Mouse (Mus musculus) C2C12 (cell line): ENCODE data around the gene Tmem230. TPM values are rescaled to one million over a fixed set of nuclear protein-coding genes. Genes with fewer than 3 reads are reported as not detected.

Experiments used
- H3K27me3 ChIP-seq: one replicate; pipeline ENCODE4 v1.6.1; 2011; ENCODE audit not compliant: control insufficient read depth, insufficient read depth, insufficient read length
- H3K36me3 ChIP-seq: one replicate; pipeline ENCODE4 v1.6.1; 2011; ENCODE audit not compliant: control insufficient read depth, insufficient read depth
- H3K4me3 ChIP-seq: one replicate; pipeline ENCODE4 v1.5.1; 2011; ENCODE audit warnings: mild to moderate bottlenecking, control low read depth; ENCODE audit not compliant: poor library complexity, insufficient read depth, severe bottlenecking
- H3K79me2 ChIP-seq: one replicate; pipeline ENCODE4 v1.6.1; 2011; ENCODE audit not compliant: control insufficient read depth, insufficient read depth
- H3K79me3 ChIP-seq: one replicate; pipeline ENCODE4 v1.6.1; 2011; ENCODE audit warnings: low read depth, control low read depth
- H3ac ChIP-seq: one replicate; pipeline ENCODE3; 2011; ENCODE audit warnings: low read depth; ENCODE audit not compliant: control insufficient read depth, insufficient read length
- CEBPB ChIP-seq: IDR thresholded peaks from one replicate; pipeline ENCODE4 v1.6.1; 2011; ENCODE audit warnings: low read depth, mild to moderate bottlenecking, control low read depth, moderate library complexity
- CTCF ChIP-seq: IDR thresholded peaks from one replicate; pipeline ENCODE4 v1.5.1; 2011; ENCODE audit not compliant: control insufficient read depth, insufficient read depth, insufficient read length
- FOSL1 ChIP-seq: IDR thresholded peaks from one replicate; pipeline ENCODE4 v1.8.0; 2011; ENCODE audit warnings: mild to moderate bottlenecking, low read length; ENCODE audit not compliant: poor library complexity, insufficient read depth, severe bottlenecking
- MAX ChIP-seq: IDR thresholded peaks from one replicate; pipeline ENCODE4 v1.6.1; 2011; ENCODE audit warnings: mild to moderate bottlenecking, control low read depth
- MYOD1 ChIP-seq: IDR thresholded peaks from one replicate; pipeline ENCODE4 v1.6.1; 2011; ENCODE audit warnings: low read depth; ENCODE audit not compliant: control insufficient read depth, insufficient read length
- MYOG ChIP-seq: IDR thresholded peaks from one replicate; pipeline ENCODE4 v1.6.1; 2011; ENCODE audit not compliant: control insufficient read depth, insufficient read length; ENCODE audit errors: extremely low read depth
- USF1 ChIP-seq: IDR thresholded peaks from one replicate; pipeline ENCODE4 v1.6.1; 2011; ENCODE audit warnings: low read depth, mild to moderate bottlenecking, control low read depth, moderate library complexity
- polyA plus RNA-seq: library from polyadenylated mRNA; unstranded; fragments of >200 nt; fragmentation: generic; extraction: Trizol; gene quantifications from one replicate; pipeline ENCODE4 v1.2.1, GENCODE M21; 2012; ENCODE audit warnings: missing spikeins

Tmem230 gene
- polyA plus RNA-seq, 1 experiment = 29.1 TPM

DNA sequence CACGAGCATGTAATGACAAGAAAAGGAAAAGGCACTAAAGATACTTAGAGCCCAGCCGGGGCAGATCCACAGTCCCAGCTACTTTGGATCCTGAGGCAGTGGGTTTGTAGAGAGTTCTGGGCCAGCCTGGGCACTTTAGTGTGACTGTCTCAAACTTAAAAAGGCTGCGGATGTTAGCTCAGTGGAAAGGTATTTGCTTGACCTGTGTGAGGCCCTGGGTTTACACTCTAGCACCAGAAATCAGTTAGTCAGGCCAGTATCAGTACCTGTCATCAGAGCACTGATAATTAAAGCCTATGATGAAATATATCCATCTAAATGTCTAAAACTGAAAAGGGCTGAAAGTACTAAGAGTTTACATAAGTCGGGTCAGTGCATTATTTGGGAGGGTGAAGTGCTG is 28.6 kb upstream of the Tmem230 start:
- no peak overlapping the region for H3ac ChIP-seq
- peaks cover 78% of the 10 kb centered on the region for H3K79me2 ChIP-seq
- TF ChIP-seq FOSL1 (no peak), CTCF (no peak), MAX (no peak), CEBPB (no peak), MYOD1 (no peak), MYOG (no peak), USF1 (no peak)
- H3K79me3 ChIP-seq = peaks cover 39% of the 10 kb centered on the region
- H3K4me3 ChIP-seq = no peak overlapping the region
- no peaks in the 10 kb centered on the region for H3K27me3 ChIP-seq
- no peaks in the 10 kb centered on the region for H3K36me3 ChIP-seq

GRCm38 (mm10) chr2:132275527-132275926 is 27.9 kb upstream of the Tmem230 start:
- Histone ChIP-seq H3K79me3 (peaks cover 40% of the 10 kb centered on the region), H3ac (no peak overlapping the region), H3K79me2 (peaks cover 78% of the 10 kb centered on the region), H3K36me3 (no peaks in the 10 kb centered on the region), H3K4me3 (no peak overlapping the region), H3K27me3 (no peaks in the 10 kb centered on the region)
- TF ChIP-seq CTCF (no peak), FOSL1 (no peak), MYOG (no peak), CEBPB (no peak)

DNA sequence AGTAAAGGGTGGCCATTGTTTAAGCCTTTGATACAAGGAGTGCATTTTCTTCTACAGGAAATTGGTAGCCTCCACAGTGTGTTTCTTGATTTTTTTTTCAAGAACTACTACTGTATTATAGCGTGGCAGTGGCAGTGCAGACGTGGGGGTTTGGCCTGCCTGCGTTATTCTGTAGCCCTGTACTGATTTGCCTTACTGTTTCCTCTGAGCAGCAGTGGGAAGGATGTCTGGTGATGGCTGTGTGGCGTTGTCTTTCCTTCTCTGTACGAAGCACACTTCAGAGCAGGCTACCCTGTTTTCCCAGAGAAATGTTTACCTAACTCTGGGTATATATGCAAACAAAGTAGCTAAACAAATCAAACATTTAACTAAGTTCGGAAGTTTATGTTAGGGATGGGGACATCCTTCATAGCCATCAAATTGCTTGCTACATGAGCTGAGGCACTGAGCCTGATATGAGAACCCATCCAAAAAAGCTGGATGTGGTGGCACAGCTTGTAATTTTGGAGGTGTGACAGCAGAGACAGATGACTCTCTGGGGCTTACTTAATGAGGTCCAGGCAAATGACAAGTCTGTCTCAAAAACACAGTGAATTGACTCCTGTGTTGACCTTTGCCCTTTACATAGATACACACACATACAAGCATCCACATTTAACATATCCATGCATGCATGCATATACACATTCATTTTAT is 25.2 kb upstream of the Tmem230 start:
- no peaks in the 10 kb centered on the region for H3K36me3 ChIP-seq
- TF ChIP-seq CTCF = no peak
- no peak for TF ChIP-seq FOSL1
- TF ChIP-seq MAX = no peak
- no peak for TF ChIP-seq CEBPB
- no peak for TF ChIP-seq MYOD1
- no peak for TF ChIP-seq MYOG
- no peak for TF ChIP-seq USF1
- H3K79me3 ChIP-seq = peaks cover 54% of the 10 kb centered on the region
- no peak overlapping the region for H3K4me3 ChIP-seq
- no peak overlapping the region for H3ac ChIP-seq
- no peaks in the 10 kb centered on the region for H3K27me3 ChIP-seq
- peaks cover 87% of the 10 kb centered on the region for H3K79me2 ChIP-seq

GRCm38 (mm10) chr2:132270331-132270951 is 22.8 kb upstream of the Tmem230 start:
- Histone ChIP-seq H3K36me3 (no peaks in the 10 kb centered on the region), H3K4me3 (no peak overlapping the region), H3K79me2 (peaks cover 95% of the 10 kb centered on the region), H3K27me3 (no peaks in the 10 kb centered on the region), H3ac (no peak overlapping the region), H3K79me3 (peaks cover 68% of the 10 kb centered on the region)
- TF ChIP-seq CEBPB (no peak), MAX (no peak), FOSL1 (no peak), MYOD1 (no peak), CTCF (no peak), USF1 (no peak), MYOG (no peak)

DNA sequence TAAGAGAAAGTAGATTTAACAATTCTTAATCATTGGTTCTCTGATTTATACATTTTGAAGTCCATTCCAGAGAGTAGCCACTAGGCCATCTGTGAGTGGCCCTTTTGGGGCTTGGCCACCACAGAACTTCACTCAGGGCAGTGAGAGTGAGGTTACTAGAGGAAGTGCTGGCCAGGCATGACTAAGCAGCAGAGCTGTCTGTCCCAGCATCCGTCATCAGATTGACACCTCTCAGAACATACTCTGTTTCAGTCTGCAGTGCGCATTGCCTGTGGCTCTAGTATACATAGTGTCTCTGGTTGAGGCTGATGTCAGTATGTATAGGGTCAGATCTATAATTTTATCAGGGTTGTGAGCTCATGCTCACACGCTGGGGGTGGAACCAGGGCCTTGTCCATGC is 21.6 kb upstream of the Tmem230 start:
- TF ChIP-seq FOSL1 (no peak), MYOD1 (no peak), USF1 (no peak), MAX (no peak), MYOG (no peak), CTCF (no peak), CEBPB (no peak)
- H3K79me2 ChIP-seq = peaks cover 95% of the 10 kb centered on the region
- no peaks in the 10 kb centered on the region for H3K36me3 ChIP-seq
- H3K27me3 ChIP-seq = no peaks in the 10 kb centered on the region
- no peak overlapping the region for H3ac ChIP-seq
- H3K79me3 ChIP-seq = peaks cover 72% of the 10 kb centered on the region
- H3K4me3 ChIP-seq = no peak overlapping the region

DNA sequence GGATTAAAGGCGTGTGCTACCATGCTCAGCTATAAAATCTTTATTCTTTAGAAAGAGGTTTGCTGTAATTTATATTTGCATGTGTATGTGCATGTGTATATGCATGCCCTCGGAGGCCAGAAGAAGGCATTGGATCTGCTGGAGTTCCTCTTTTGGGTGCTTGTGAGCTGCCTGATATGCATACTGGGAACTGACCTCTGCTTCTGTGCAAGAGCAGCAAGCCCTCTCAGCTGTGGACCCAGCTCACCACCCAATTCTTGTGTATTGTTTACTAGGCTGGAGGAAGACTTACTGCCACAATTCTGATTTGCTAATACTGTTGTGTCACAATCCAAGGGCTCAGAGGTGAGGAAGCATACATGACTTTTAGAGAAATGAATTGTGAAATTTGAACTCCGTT is 18.5 kb upstream of the Tmem230 start:
- no peaks in the 10 kb centered on the region for H3K27me3 ChIP-seq
- H3K36me3 ChIP-seq = no peaks in the 10 kb centered on the region
- peaks cover 56% of the 10 kb centered on the region for H3K79me3 ChIP-seq
- no peak overlapping the region for H3ac ChIP-seq
- peaks cover 77% of the 10 kb centered on the region for H3K79me2 ChIP-seq
- TF ChIP-seq MYOG (no peak), MYOD1 (no peak), CEBPB (no peak), USF1 (no peak), FOSL1 (no peak), MAX (no peak), CTCF (no peak)
- no peak overlapping the region for H3K4me3 ChIP-seq
